Mouse (Mus musculus): Measurements from ENCODE around the gene Dusp15.
A peak's percentile ranks its signal among the peaks of the same experiment; 100 is the strongest.

Gene Dusp15

GRCm38 (mm10) chr2:152906274-152907037, 45.0 kb downstream of the Dusp15 start:
- no peak for DNase-seq (ENCODE audit: inconsistent ontology term)

- no peak for DNase-seq (ENCODE audit: inconsistent ontology term)
Measured at GRCm38 (mm10) chr2:152905036-152905829, 46.3 kb downstream of the Dusp15 start.

DNA sequence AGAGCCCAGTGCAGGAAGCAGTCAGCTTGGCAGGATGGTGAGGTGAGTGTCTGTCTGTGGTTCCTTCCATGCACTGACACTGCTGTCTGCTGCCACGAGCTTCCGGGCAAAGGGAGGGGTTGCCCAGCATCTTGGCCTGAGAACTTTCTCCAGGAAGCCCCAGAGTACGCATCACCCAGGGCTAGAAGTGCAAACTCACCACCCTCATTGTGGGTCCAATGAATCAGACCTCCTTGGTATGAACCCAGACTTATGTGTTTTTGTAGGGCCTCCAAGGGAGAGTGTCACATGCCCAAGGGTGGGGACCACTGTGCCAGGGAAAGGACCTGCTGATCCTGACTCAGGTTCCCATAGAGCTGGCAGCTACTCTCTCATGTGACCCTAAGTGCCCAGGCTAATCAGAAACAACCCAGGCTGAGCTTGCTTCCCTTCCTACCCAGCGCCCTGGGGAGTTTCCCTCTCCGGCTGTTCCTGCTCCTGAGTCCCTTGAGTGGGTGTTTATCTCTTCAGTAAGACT, 47.3 kb downstream of the Dusp15 start:
- peak; percentile 46 for DNase-seq (ENCODE audit: inconsistent ontology term)

- peak; percentile 71 for DNase-seq (ENCODE audit: inconsistent ontology term)
Measured at GRCm38 (mm10) chr2:152903586-152903985, 47.9 kb downstream of the Dusp15 start.

DNA sequence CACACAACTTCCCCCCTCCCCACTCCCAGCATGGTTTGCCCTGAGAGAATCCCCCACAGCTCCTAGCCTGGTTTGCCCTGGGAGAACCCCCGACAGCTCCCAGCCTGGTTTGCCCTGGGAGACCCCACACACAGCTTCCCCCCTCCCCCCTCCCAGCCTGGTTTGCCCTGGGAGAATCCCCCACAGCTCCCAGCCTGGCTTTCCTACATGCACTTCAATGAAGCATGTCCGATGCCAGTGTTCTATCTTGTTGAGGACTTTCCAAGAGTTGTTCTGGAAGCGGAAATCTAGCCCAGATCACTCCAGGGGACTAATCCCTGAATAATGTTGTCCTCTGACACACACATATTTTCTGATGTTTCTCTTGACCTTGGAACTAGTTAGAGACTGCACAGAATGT, 48.8 kb downstream of the Dusp15 start:
- peak; percentile 68 for DNase-seq (ENCODE audit: inconsistent ontology term)

DNA sequence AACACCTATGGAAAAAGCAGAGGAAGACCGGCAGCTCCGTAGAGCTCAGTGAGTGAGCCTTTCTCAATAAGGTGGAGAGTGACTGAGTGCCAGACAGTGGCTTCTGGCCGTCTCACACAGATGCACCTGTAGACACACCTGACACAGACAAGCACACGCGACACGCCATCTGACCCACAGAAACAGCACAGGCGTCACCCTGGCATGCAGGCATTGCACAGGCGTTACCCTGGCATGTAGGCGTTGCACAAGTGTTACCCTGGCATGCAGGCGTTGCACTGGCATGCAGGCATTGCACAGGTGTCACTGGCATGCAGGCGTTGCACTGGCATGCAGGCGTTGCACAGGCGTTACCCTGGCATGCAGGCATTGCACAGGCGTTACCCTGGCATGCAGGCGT, 50.2 kb downstream of the Dusp15 start:
- no peak for DNase-seq (ENCODE audit: inconsistent ontology term)

- no peak for DNase-seq (ENCODE audit: inconsistent ontology term)
Measured at GRCm38 (mm10) chr2:152899011-152899410, 52.5 kb downstream of the Dusp15 start.

GRCm38 (mm10) chr2:152896926-152897325, 54.6 kb downstream of the Dusp15 start:
- DNase-seq (ENCODE audit: inconsistent ontology term), result no peak

DNA sequence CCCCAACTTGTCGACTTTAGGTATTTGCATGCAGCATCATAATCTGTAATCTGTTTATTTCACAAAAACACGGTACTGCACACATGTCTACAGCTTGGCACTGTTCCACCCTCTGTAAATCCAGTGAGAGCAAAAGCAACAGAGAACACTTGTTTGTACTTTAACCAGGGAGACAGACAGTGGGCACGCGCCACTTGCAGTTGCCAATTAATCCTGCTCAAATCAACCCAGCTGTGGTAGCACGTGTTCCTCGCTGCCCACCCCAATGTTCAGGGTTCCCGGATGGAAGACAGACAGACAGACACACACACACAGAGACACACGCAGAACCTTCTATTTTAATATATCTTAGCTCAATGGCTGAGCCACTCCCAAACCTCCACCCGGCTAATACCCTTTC, 55.7 kb downstream of the Dusp15 start:
- no peak for DNase-seq (ENCODE audit: inconsistent ontology term)
